Mouse (Mus musculus) thymus, postnatal 14 days (tissue): Measurements from ENCODE around the gene Phf3.

Experiments used
- DNase-seq: peaks from one replicate; pipeline ENCODE4 v3.0.0; 2021

Gene Phf3

DNA sequence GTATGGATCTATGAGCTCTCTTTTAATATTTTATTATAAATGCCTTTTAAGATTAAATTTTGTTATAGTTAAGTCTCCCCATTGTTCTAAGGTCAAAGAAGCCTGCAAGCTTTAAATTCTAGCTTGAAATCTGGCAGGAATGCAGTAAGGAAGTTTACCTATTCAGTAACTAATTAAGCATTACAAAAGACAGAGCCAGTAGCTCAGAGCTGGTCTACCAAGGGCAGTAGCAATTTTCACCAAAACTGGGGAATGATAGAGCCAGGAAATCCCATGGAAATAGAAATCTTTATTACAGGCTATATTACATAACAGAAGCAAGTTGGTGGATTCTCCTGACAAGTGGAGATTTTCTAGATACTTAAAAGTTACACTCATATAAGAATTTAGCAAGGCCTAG lies 116.9 kb downstream of the Phf3 start:
- no peak for DNase-seq

- no peak for DNase-seq
These were observed 118.1 kb downstream of the Phf3 start for GRCm38 (mm10) chr1:30755453-30756224.
